Mouse (Mus musculus) intestine, postnatal 0 days (tissue): ENCODE results near the gene Gjb3. TPM values are rescaled to one million over a fixed set of nuclear protein-coding genes. Genes with fewer than 3 reads are reported as not detected.

ENCODE experiments used
- ATAC-seq: fragments of 200-750 bp; cut with Nextera tagmentation; 2 replicates; pipeline ENCODE4 v1.8.0; 2017; ENCODE audit warnings: mild to moderate bottlenecking, moderate TSS enrichment, moderate library complexity
- H3K27ac ChIP-seq: fragments of 300-500 bp; sonication (generic); 2 replicates; pipeline ENCODE4 v1.5.1; 2014; ENCODE audit warnings: mild to moderate bottlenecking, low read depth, low read length, moderate library complexity
- H3K27me3 ChIP-seq: fragments of 300-500 bp; sonication (generic); replicated peaks from 2 replicates; pipeline ENCODE4 v1.6.1; 2014; ENCODE audit warnings: low read length, mixed read lengths; ENCODE audit not compliant: control insufficient read depth, insufficient read depth
- H3K36me3 ChIP-seq: fragments of 300-500 bp; sonication (generic); 2 replicates; pipeline ENCODE4 v1.6.1; 2014; ENCODE audit warnings: mild to moderate bottlenecking, moderate library complexity; ENCODE audit not compliant: control insufficient read depth, insufficient read depth
- H3K4me1 ChIP-seq: fragments of 300-500 bp; sonication (generic); replicated peaks from 2 replicates; pipeline ENCODE4 v1.6.1; 2014; ENCODE audit warnings: antibody characterized with exemption, low read length, mixed read lengths; ENCODE audit not compliant: control insufficient read depth, insufficient read depth
- H3K4me2 ChIP-seq: fragments of 300-500 bp; sonication (generic); replicated peaks from 2 replicates; pipeline ENCODE4 v1.6.1; 2014; ENCODE audit warnings: low read depth, mild to moderate bottlenecking, moderate library complexity
- H3K4me3 ChIP-seq: fragments of 300-500 bp; sonication (generic); 2 replicates; pipeline ENCODE4 v1.5.1; 2014; ENCODE audit warnings: low read depth, low read length
- H3K9ac ChIP-seq: fragments of 300-500 bp; sonication (generic); 2 replicates; pipeline ENCODE4 v1.6.1; 2014; ENCODE audit warnings: mild to moderate bottlenecking, low read depth, low read length
- H3K9me3 ChIP-seq: fragments of 300-500 bp; sonication (generic); 2 replicates; pipeline ENCODE4 v1.6.1; 2016; ENCODE audit warnings: mixed run types; ENCODE audit not compliant: control insufficient read depth
- CTCF ChIP-seq: sonication (generic); IDR thresholded peaks from 2 replicates; pipeline ENCODE4 v1.5.1; 2016; ENCODE audit warnings: low read depth, mild to moderate bottlenecking, control low read depth, antibody characterized with exemption, moderate library complexity
- WGBS: fragments of 180-500 bp; shearing (Covaris S2); extraction: QIAGEN DNeasy Blood & Tissue Kit; methylation state at CpG from one replicate; pipeline ENCODE4 v1.1.7; 2014; 5-methylcytosine and 5-hydroxymethylcytosine counted together
- polyA plus RNA-seq: library from polyadenylated mRNA; unstranded; fragments of >200 nt; fragmentation: Nextera tagmentation; extraction: Ambion mirVana; gene quantifications from 2 replicates; pipeline ENCODE4 v1.2.1, GENCODE M21; 2015

The Gjb3 gene
- polyA plus RNA-seq, result 0.68 and 1.3 TPM in 2 replicates

GRCm38 (mm10) chr4:127330181-127331100 lies at the start of gene Gjb3:
Gene Gjb3, minus strand, starts transcription at chr4:127330844.
- H3K9ac ChIP-seq, result no peak within 1 kb of the TSS
- 2% methylated on average over 49 of the region's 49 CpGs for WGBS
- H3K4me3 ChIP-seq, result peak within 1 kb of the TSS; percentile 21
- no peak; the same call in 1 of the 2 replicates for ATAC-seq
- H3K36me3 ChIP-seq, result no peaks in the 10 kb centered on the region
- no peak for TF ChIP-seq CTCF
- H3K27me3 ChIP-seq, result peaks cover 17% of the 10 kb centered on the region
- peak within 1 kb of the TSS; percentile 60 for H3K4me2 ChIP-seq
- H3K27ac ChIP-seq, result no peak within 1 kb of the TSS
- H3K9me3 ChIP-seq, result no peaks in the 10 kb centered on the region
- H3K4me1 ChIP-seq, result no peaks in the 10 kb centered on the region

DNA sequence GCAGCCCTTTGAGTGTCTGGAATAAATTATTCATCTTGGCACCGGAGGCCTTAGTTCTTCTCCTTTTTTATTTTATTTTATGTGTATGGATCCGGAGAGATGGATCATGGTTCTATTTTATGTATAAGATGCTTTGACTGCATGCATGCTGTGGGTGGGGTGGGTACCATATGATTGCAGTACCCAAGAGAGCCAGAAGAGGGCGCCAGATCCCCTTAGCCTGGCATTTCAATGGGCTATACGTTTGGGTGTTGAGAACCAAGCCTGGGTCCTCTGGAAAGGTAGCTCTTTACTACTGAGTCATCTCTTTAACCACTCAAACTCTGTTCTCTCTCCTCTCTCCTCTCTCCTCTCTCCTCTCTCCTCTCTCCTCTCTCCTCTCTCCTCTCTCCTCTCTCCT lies 46.7 kb upstream of the Gjb3 start:
- no peak for ATAC-seq
- no peak overlapping the region for H3K27ac ChIP-seq

DNA sequence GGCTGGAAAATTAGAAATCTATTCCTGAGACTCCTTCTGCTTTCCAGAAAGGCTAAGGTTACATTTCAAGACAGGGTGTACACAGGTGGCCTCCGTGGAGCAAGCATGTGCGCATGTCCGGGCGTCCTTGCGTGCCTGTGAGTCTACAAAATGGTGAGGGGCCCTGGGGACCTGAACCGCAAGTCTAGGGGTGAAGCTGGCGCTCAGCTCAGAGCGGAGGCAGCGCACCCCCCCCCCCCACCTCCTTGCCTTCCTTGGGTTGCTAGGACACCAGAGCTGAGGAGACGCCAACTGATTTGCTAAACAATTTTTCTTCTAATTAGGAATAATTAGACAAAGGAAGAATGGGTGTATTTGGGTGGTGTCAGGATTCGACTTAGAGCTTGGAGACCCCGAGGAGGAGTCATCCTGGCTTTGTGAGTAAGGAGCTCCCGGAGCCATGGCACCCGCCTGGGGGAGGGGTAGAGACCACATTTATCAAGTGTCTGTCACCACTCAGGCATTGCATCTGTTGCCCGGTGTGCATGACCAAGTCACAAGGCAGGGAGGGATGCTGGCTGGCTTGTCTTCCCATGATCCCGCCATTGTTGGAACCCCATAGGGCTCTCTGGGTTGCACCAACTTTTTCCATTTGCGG lies 45.0 kb upstream of the Gjb3 start:
- Histone ChIP-seq H3K4me3 (no peak overlapping the region), H3K9me3 (no peaks in the 10 kb centered on the region), H3K27me3 (no peaks in the 10 kb centered on the region), H3K27ac (no peak overlapping the region), H3K9ac (no peak overlapping the region), H3K4me2 (no peak overlapping the region), H3K36me3 (no peaks in the 10 kb centered on the region), H3K4me1 (no peaks in the 10 kb centered on the region; the same call in 1 of the 2 replicates)
- no peak for ATAC-seq
- WGBS, result 88% methylated on average over 17 of the region's 17 CpGs
- TF ChIP-seq CTCF, result no peak

More for the DNA sequence above, 46.7 kb upstream of the Gjb3 start:
- Histone ChIP-seq H3K4me2 (no peak overlapping the region), H3K4me3 (no peak overlapping the region), H3K9ac (no peak overlapping the region), H3K4me1 (no peaks in the 10 kb centered on the region; the same call in 1 of the 2 replicates), H3K36me3 (no peaks in the 10 kb centered on the region), H3K9me3 (no peaks in the 10 kb centered on the region), H3K27me3 (no peaks in the 10 kb centered on the region)
- peak; percentile 69 for TF ChIP-seq CTCF
- WGBS, result 41% methylated on average over 4 of the region's 4 CpGs

DNA sequence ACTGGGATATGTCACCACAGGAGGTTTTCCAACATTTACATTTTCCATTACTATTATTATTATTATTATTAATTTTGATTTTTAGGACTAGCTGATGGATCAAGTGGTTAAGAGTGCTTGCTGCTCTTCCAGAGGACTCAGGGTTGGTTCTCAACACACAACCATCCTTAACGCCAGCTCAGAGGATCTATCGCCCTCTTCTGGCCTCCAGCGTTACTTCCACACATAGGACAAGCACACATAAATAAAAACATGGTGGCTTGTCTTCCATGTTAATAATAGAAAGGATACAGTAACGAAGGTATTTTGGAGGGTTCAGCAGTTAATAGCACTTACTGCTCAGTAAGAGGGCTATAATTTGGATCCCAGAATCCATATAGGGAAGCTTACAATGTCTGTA lies 44.0 kb upstream of the Gjb3 start:
- no peak overlapping the region for H3K4me2 ChIP-seq
- H3K9me3 ChIP-seq, result no peaks in the 10 kb centered on the region
- peak; percentile 15; the same call in 1 of the 2 replicates for TF ChIP-seq CTCF
- no peaks in the 10 kb centered on the region for H3K27me3 ChIP-seq
- no peak for ATAC-seq
- no peak overlapping the region for H3K27ac ChIP-seq
- H3K4me1 ChIP-seq, result no peaks in the 10 kb centered on the region; the same call in 1 of the 2 replicates
- 88% methylated on average over 4 of the region's 4 CpGs for WGBS
- no peak overlapping the region for H3K4me3 ChIP-seq
- no peak overlapping the region for H3K9ac ChIP-seq
- no peaks in the 10 kb centered on the region for H3K36me3 ChIP-seq

DNA sequence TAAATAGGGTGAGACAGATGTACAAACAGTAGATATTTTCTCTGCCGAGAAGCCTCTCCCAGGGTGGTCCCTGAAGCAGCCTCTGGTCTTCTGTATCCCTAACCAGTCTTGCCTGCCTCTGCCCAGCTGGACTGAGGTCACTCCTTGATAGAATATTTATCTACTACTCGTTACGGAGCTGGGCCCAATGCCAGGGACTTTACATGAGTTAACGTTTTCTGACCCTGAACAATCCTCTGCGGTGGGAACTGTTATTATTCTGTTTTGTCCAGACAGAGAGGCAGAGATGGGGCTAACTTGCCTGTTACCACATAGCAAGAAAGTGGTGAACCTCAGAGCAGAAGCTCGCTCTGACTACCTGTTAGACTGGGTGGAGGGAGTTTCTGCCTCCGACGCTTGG lies 42.8 kb upstream of the Gjb3 start:
- 38% methylated on average over 8 of the region's 8 CpGs for WGBS
- Histone ChIP-seq H3K36me3 (no peaks in the 10 kb centered on the region), H3K27ac (no peak overlapping the region), H3K9me3 (no peaks in the 10 kb centered on the region), H3K4me1 (no peaks in the 10 kb centered on the region; the same call in 1 of the 2 replicates), H3K27me3 (no peaks in the 10 kb centered on the region), H3K4me2 (no peak overlapping the region), H3K9ac (no peak overlapping the region), H3K4me3 (no peak overlapping the region)
- ATAC-seq, result no peak
- no peak for TF ChIP-seq CTCF

DNA sequence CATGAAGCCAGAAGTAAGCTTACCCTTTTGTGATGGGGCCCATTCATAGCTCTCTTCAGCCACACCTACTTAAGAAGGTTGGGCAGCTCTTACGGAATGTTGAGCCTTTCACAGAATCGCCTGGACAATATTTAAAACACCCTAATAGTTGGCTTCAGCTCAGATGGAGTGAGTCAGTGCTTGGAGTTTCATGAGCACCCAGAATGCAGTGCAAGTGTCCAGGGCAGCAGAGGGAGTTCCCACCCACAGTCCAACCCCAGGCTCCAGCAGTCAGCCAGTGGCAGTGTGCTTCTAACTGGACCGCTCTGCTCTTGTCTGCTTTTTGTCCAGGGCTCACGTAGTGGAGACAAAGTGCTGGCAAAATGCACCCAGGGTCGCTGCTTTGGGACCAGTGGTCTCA lies 40.9 kb upstream of the Gjb3 start:
- Histone ChIP-seq H3K36me3 (no peaks in the 10 kb centered on the region), H3K4me3 (no peak overlapping the region), H3K4me2 (no peak overlapping the region), H3K27ac (no peak overlapping the region), H3K9ac (no peak overlapping the region), H3K4me1 (no peaks in the 10 kb centered on the region; the same call in 1 of the 2 replicates), H3K27me3 (no peaks in the 10 kb centered on the region), H3K9me3 (no peaks in the 10 kb centered on the region)
- WGBS, result 57% methylated on average over 5 of the region's 5 CpGs
- no peak for ATAC-seq
- TF ChIP-seq CTCF, result peak; percentile 23; the same call in 1 of the 2 replicates
